Mouse (Mus musculus): ENCODE measurements around the gene Rgs9.
"Not testable (repeated sequence)": the region's sequence is repeated elsewhere in the genome, so short reads cannot be mapped to it uniquely, and the experiment has no call there.

Rgs9 gene

DNA sequence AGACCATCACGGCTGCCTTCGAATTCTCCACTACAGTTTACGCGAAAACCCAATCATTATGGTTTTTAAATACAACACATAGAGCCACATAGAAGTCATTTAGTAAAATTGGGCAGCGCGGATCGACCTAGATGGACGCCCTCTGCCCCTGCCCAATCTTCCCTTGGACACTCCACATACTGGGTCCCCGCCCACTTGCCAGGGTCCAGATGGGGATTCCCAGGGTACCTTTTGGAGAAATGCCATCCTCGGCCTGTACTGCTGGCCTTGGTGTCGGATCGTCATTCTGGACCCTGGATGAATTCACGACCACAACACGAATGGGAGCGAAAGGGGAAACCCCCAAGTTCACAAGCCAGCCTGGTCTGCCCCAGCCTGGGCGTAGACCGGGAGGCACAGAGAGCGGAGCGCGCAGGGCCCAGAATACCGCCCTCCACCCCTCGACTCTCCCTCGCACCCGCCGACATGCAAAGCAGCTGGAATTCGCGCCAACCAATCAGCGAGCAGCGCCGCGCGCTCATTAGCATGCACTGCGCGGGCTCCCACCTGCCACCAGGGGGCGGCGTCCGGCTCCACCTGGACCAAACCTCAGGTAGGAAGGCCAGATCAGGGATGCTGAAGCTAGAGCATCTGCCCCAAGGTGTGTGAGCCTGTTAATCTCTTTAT is at the start of gene Rgs9:
TSS of gene Rgs9 (minus strand) at position 420 of the 666 bp plus-strand sequence.
- DNase-seq = peak; percentile 92

DNA sequence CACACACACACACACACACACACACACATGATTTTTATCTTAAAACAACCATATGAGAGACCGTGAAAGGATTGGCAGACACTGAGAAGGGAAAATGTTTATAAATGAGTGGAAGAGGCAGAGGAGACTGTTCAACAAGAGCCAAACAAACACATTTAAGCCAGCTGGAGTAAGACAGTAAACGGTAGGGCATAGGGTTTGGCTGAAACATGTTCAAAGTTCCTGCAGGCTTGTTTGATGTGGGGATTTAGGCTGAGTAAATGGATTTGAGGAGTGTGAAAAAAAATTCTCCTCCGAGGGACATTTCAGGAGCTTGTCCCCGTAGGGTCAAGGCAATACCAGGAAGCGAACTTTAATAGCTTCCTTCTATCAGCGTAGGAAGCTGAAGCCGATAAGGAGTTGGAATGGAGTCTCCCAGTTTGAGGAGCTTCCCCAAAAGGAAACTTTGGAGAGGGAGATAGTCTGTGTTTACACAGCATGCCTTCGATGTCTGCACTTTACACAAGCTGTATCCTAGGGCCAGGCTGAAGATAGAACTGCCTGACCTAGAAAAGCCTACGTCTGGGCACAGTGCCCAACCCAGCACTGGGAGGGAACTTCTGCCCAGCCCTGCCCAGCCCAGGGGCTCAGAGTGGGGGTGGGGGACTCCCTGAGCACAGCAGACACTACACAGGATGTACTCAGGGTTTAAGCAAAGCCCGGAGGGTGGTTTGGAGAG is 49.5 kb upstream of the Rgs9 start:
- peak; percentile 51 to 64 for DNase-seq

DNA sequence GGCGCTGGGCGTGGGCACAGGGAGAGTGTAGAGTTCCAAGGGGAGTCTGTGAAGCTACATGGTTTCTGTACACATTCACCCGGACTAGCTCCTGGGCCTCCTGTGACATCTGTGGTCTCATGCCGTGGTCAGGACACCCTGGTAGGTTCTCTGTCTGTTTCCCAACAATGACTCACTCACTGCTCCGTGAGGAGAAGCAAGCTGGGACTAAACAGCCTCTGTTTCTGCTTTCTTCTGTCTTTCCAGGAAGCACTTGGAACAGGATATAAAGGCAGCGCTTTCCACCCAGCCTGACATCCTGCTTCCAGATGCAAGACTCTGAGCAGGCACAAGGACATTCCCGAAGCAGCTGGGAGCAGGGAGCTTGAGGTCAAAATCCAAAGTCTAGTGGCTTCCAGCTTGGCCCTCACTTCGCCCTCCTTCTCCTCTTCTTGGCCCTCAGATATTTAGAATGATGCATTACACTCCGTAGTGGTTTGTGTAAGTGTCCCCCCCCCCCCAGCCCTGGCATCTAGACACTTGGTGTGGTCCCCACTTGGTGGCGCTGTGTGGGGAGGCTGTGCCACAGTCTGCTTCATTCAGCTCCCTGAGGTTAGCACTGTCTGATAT is 46.2 kb upstream of the Rgs9 start:
- peak; percentile 26 to 31 for DNase-seq

DNA sequence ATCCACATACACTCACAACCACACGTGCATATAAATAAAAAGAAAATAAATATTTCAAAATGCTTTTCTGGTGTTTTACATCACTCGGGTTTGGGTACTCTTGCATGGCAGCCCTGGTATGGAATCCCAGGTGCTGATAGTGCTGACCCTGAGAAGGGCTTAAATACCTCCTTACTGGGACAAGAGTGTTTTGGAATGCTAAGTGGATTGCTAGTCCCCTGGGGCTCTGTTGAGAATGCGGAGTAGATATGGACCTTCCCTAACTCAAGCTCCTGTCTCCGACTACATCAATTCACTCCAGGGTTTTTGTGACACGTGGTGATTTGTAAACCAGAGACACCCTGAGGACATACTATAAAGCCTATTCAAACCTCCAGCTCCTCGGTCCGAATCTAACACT is 45.6 kb upstream of the Rgs9 start:
- no peak for DNase-seq

DNA sequence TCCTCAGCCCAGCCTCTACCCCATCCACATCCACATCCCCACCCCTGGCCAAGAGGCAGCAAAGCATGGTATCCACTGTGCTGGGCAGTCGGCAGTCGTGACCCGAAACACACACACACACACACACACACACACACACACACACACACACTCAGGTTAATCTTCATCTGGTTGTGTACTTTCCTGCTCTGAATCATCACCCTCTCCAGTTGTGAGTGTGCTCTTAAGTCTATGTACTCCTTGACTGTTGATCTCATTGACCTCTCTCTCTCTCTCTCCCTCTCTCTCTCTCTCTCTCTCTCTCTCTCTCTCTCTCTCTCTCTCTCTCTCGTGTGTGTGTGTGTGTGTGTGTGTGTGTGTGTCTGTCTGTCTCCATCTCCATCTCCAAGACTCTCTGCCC is 44.7 kb upstream of the Rgs9 start:
- not testable (repeated sequence) for DNase-seq

DNA sequence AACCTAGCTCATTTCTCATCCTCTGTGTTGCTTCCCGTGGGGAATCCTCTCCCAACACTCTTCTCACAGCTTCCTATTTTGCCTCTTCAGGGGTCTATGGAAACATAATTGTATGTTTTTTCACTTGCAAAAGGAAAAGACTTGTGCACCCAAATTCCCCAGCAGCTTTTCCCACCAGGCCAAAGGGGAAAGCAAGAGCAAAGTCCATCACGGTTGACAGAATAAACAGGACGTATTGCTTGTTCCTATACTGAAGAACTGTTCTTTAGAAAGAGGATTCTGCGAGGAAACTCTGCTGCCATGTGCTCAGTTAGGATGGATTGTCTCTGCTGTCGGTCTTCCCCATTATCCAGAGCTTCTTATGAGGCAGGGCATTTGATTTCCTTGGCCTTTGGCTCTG is 42.6 kb upstream of the Rgs9 start:
- no peak for DNase-seq

DNA sequence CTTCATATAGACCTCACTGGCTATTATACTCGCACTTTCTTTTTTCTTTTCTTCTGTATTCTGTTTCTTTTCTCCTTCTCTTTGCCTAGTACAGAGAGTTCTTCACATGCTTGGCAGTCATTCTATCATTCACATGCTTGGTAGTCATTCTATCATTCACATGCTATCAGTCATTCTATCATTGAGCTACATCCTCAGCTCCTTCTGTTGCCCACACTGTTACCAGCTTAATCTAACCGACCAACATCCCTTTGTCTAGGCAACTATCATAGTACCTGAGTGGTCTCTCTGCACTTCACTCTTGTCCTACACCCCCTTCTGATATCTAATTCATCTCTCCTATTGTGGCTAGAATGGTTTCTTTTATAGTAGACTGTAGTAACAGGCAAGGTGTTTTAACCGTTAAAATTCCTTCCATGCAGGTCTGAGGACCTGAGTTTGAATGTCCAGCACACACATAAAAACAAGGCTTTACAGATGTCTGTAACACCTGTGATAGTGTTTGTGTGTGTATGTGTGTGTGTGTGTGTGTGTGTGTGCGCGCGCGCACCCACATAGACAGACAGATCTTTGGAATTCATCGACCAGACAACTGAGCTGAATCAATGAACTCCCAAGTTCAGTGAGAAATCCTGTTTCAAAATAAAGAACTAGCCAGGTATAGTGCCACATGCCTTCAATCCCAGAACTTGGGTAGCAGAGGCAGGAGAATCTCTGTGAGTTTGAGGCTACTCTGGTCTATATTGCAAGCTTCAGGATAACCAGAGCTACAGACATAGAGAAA is 41.4 kb upstream of the Rgs9 start:
- no peak for DNase-seq

DNA sequence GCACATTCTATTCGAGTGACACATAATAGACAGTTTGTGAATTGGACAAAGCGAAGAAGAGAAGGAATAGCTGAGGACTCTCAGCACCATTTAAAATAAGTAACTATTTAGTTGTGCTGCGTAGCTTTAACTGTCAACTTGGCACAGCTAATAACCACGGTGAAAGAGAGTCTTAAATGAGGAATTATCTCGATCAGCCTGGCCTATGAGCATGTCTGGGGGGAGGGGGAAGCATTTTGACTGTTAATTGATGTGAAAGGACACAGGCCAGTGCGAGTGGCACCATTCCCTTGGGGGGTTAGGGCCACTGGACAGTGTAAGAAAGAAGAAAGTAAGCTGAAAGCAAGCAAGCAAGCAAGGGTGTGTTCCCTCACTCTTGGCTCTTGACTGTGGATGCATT is 38.0 kb upstream of the Rgs9 start:
- DNase-seq = no peak

DNA sequence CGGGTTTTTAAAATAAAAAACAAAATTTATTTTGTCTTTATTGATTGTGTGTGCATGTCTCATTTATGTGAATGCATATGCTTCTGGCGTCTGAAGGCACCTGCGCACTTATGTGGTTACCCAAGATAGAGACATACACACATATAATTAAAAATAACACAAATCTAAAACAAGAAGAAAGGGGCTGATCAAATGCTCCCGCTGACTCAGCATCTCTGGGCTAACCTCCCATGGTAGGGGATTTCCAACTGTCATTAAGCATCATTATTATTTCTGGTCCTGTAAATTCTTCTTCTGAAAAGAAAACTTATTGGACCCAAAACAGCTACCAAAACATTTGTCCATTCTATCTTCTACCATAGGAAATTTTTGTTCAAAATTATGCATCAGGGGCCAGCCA is 36.8 kb upstream of the Rgs9 start:
- no peak for DNase-seq

DNA sequence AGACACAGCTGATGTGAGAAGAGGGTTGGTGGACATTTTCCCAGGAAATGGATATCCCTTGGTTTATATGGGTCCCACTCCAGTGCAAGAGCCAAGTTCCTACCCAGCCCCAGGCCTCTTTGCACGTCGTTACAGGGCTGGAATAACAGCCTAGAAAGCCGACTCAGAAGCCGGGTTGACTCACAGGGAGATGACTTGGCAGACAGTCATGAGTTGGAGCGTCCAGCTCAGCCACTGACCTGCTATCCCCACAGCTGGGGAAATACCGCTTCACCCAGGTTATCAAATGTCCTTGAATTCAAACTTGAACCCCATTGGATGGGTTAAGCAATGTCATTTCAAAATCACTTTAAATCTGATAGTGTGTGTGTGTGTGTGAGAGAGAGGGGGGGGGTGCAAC is 34.8 kb upstream of the Rgs9 start:
- DNase-seq = no peak

DNA sequence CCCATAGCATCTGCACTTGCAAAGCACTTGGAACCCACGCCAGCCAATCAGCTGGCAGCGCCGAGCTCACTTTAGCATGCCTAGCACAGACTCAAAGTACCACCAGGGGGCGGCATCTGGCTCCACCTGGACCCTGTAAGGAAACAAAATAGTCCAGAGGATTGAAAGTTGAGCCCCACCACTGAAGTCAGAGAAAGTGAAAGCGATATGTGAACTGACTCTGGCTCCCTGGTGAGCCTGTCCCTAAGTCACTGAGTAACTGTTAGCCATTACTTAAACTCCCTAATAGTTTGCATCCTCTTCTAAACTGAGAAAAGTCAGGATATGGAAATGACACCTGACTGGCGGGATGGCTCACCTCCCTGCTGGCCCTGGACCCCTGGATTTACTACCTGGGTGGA is 33.5 kb upstream of the Rgs9 start:
- DNase-seq = peak; percentile 91 to 93

DNA sequence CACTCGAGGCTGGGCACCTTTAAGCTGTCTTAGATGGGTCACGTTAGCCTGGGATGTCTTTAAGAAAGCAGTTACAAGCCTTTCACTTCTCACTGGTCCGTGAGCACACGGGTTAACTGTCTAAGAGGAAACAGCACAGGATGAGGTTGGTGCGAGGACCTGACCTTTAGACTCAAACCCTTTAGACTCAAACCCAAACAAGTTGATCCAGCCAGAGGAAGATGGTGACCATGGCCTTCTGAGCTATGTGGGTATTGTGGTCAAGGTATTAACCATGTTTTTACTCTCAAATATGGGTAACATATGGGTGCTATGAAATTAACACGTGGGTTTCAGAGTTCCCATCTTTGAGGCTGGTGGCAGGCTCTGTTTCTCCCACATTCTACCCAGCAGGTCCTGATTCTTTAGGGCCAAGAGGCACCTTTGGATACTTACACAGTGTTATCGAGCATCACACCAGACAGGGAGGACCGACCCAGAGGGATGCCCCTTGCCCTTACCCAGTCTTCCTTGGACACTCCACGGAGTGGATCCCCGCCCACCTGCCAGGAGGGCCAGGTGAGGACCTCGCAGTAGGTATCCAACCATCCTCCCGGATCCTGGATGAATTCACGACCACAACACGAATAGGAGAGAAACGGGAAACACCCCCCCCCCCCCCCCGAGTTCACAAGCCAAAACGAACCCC is 32.9 kb upstream of the Rgs9 start:
- no peak for DNase-seq

DNA sequence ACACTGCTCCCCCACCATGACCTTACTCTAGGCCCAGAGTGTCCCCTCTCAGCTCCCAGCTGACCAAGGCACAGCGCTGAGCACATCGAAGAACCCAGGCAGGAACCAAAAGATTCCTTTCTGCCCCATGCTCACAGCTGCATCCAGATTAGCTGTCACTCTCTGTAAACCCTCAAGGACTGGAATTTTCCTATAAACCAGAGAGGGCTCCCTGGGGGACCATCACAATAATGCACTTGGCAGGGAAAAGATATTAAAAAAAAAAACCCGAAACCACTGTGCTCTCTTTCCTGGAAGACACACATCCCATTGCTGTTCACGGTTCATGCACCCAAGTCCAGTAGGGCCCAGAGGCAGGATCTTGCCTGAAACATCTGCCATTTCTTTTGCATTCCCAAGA is 31.4 kb upstream of the Rgs9 start:
- DNase-seq = no peak

DNA sequence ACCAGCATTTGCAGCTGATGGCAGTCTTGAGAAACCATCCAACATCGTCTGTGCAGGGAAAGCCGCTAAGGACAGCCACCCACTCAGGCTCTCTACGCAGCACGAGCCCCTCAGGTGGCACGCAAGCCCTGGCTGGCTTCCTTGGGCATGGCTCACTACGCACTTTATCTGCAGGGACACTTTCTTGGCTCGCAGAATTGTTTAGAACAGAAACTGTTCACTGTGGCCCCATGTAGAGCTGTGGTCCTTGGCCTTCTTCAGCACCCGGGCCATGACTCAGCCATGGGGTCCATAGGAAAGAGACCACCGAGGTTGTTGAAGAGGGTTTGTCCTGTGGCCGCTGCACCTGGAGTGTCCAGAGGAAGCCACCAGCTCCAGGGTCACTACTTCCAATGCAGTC is 30.0 kb upstream of the Rgs9 start:
- no peak for DNase-seq

DNA sequence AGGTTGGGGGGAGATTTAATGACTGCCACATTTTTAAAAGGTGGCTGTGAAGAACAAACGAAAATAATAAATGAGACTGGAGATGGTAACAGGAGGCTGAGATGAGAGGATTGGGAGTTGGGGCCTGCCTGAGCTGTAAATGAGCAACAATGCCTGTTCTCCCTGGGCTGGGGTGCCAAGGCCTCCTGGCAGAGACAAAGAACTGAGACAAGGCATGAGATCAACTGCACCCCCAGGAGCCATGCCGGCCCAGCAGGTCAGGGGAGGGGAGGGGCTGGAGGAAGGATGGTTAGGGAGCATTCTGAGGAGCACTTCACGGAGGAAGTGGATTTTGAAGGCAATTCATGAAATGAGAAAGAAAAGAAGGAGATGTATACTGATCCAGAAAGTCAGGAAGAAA is 29.5 kb upstream of the Rgs9 start:
- DNase-seq = no peak

DNA sequence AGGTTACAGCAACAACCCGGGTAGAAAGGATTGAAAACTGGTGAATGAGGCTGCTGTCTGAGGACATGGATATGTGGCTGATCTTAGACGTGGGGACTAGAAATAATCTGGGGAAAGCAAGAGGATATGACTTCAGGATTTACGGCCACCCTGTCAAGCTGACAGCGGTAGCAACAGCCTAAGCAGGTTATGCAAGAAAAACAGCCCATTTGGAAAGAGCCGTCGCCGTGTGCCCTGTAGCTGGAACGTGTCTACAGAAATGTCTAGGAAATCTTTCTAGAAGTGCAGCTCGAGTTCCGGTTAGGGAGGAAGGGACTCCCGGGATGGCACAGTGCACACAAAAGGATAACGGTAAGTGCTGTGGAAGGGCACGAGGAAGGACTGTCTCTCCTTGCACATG is 28.3 kb upstream of the Rgs9 start:
- no peak for DNase-seq

DNA sequence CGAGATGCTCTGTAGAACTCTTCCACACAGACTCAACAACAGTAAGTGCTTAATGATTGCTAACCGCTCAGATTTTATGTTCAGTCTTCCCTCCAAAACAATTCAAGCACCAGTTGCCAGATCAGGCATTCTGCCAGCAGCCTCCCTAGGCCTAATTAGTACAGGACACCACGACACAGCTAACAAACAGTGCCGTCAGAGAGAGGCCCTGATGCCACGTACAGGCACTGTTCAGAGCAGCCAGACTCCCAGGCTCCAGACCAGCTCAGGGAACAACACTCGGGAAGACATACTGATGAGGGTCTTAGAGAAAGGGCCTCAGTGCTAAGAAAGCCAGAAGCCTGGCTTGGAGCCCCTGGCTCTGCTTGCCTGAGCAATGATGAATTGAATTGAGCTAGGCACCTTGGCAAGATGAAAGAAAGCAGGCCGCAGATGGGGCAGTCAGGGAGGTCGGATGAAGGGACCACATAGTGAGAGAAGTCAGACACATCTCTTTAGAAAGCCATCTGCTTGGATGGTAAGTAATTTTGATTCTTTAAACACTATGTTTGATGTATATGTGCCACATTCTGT is 22.5 kb upstream of the Rgs9 start:
- DNase-seq = no peak

DNA sequence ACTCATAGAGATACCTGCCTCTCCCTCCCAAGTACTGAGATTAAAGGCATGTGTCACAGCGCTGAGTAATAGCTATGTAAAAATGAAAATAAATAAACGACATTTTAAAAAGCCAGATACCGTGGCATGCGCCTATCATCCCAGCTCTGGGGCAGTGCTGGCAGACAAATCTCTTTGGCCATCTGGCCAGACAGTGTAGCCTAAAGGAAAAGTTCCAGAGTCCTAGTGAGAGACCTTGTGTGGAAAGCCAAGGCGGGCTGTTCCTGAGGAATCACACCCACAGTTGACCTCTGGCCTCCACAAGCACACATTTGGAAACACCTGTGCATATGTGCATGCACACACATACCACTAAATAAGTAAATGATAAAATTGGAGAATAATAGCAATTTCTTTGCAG is 22.0 kb upstream of the Rgs9 start:
- DNase-seq = no peak

DNA sequence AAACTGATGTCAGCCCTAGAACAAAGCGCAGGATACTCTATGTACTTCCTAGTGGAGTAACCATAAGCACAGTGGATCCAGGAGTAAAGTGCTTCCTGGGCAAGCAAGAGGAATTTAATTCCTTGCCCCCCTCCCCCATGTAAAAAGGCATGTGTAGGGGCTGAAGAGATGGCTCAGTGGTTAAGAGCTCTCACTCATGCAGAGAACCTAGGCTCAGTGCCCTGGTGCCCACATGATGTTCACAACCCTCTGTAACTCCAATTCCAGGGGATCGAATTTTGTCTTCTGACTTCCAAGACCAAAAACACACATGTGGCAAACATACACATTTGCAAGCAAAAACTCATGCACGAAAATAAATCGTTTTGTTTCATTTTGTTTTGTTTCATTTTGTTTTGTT is 21.5 kb upstream of the Rgs9 start:
- DNase-seq = no peak

DNA sequence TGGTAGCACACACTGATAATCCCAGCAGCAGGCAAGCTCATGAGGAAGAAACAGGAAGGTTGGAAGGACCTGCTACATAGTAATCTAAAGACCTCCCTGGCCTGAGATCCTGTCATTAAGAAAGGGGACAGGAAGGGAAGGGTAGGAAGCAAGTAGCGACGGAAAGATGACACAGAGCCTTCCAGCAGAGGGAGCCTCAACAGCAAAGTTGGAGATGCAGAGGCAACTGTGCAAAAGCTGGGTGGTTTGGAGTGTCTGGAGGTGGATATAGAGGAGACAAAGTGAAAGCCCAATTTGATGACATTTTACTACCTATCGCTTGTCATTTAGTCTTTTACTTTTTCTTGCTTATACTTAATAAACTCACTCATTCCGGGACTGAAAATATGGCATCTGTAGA is 19.0 kb upstream of the Rgs9 start:
- DNase-seq = peak; percentile 45 to 60

DNA sequence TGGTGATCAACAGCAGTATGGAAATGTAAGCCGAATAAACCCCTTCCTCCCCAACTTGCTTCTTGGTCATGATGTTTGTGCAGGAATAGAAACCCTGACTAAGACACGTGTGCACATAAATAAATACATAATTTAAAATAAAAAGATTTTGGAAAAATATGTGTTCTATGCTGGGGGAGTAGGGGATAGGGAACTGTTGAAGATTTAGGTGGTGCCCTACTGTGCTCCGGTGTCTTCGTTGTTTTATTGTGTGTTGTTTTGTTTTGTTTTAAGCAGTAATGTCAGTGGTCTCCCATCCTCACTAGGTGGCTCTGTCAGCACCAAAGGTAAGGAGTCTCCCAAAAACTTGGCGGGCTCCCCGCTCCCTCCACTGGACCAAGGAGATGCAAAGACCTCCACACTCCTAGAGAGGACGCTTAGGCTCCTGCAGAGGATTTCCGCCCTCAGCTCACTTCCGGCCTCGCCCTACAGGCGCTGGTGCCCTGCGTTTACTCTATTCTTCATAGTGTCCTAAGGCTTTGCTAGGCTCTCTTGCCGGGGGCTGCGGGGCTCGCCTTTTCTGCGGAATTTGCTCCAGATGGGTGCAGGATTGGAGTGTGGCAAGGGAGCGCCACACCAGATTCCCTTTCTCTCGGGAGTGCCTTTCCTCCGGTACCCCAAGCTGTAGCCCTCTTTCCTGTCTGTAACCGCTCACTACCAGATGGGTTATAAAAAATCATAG is 14.1 kb upstream of the Rgs9 start:
- DNase-seq = peak; percentile 75 to 78

DNA sequence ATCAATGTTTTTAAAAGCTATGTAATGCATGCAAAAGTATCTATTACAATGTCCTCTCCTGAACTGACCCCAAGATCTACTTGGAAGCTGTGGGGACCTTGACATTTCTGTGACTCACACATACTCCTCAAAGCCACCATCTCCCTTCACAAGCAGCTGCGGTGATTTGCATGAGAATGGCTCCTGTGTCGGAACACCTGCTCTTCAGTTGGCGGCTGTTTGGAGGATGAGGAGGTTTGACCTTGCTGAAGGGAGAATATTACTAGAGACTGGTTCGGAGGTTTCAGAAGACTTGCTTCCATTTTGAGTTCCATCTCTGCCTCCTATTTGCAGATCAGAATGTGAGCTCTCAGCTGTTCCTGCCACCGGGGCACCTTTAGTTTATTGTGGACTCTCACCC is 7.8 kb upstream of the Rgs9 start:
- no peak for DNase-seq
